Mouse (Mus musculus) ES-E14 (cell line): ENCODE data around the gene Setd7.

ENCODE experiments used
- CHD2 ChIP-seq: IDR thresholded peaks from 2 replicates; pipeline ENCODE4 v1.6.1; 2014; ENCODE audit warnings: mild to moderate bottlenecking, low read depth, low read length, inconsistent platforms
- HCFC1 ChIP-seq: IDR thresholded peaks from 2 replicates; pipeline ENCODE4 v1.6.1; 2012; ENCODE audit warnings: low read length, inconsistent platforms, borderline replicate concordance; ENCODE audit not compliant: insufficient read depth
- MAFK ChIP-seq: IDR thresholded peaks from 2 replicates; pipeline ENCODE4 v1.6.1; 2014; ENCODE audit warnings: mild to moderate bottlenecking, low read depth, low read length, inconsistent platforms; ENCODE audit not compliant: insufficient read depth
- ZC3H11A ChIP-seq: IDR thresholded peaks from 2 replicates; pipeline ENCODE4 v1.6.1; 2012; ENCODE audit warnings: low read depth, mild to moderate bottlenecking, inconsistent platforms, low read length, borderline replicate concordance
- ZNF384 ChIP-seq: IDR thresholded peaks from 2 replicates; pipeline ENCODE4 v1.6.1; 2012; ENCODE audit warnings: low read depth, low read length, inconsistent platforms

GRCm38 (mm10) chr3:51468530-51468929 lies 92.1 kb downstream of the Setd7 start:
- TF ChIP-seq CHD2: no peak
- no peak for TF ChIP-seq ZNF384
- TF ChIP-seq ZC3H11A: no peak
- TF ChIP-seq HCFC1: no peak
- no peak for TF ChIP-seq MAFK
